Mouse (Mus musculus): Measurements from ENCODE around the gene Pdlim3. TPM values are rescaled to one million over a fixed set of nuclear protein-coding genes. Genes with fewer than 3 reads are reported as not detected.

Pdlim3 gene
- polyA plus RNA-seq, 1 experiment from 2014 or later = 21.6 TPM

- no peaks in the 10 kb centered on the region for H3K9me3 ChIP-seq
- ATAC-seq (ENCODE audit: insufficient number of reproducible peaks, insufficient read depth, low FRiP score, low TSS enrichment) = no peak
- WGBS = 82% methylated on average over 7 of the region's 7 CpGs
- no peaks in the 10 kb centered on the region for H3K27me3 ChIP-seq
- H3K4me1 ChIP-seq = no peaks in the 10 kb centered on the region
- no peak overlapping the region for H3K27ac ChIP-seq
- H3K9ac ChIP-seq = no peak overlapping the region
- no peaks in the 10 kb centered on the region for H3K36me3 ChIP-seq
- H3K4me3 ChIP-seq = no peak overlapping the region
- H3K4me2 ChIP-seq (replicated peaks) = no peak overlapping the region
Measured at GRCm38 (mm10) chr8:45905591-45906250, 20.5 kb downstream of the Pdlim3 start.

DNA sequence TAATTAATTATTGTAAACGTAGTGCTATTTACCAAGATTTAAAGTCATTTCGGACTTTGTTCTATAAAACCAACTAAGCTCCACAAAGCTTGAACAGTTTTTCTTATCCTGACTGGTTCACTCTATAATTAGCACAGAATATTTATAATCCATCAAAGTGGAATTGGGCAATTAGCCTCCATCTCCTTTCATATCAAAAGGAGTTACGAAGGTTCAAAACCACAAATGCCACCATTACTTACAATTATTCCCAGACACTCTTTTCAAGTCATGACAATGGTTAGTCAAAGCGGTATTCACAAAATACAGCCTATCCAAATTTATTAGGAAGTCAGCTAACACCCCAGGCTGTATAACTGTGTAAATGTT, 21.0 kb downstream of the Pdlim3 start:
- H3K36me3 ChIP-seq = no peaks in the 10 kb centered on the region
- 79% methylated on average over 4 of the region's 4 CpGs for WGBS
- ATAC-seq (ENCODE audit: insufficient number of reproducible peaks, insufficient read depth, low FRiP score, low TSS enrichment) = no peak

GRCm38 (mm10) chr8:45913707-45914106, 28.4 kb downstream of the Pdlim3 start:
- Histone ChIP-seq H3K4me1 (0 out of 2 replicates have a peak, but pooled peaks cover 6% of the 10 kb centered on the region), H3K36me3 (no peaks in the 10 kb centered on the region), H3K9me3 (no peaks in the 10 kb centered on the region), H3K4me3 (no peak overlapping the region), H3K9ac (no peak overlapping the region), H3K27me3 (no peaks in the 10 kb centered on the region), H3K4me2 (replicated peaks) (no peak overlapping the region), H3K27ac (no peak overlapping the region)
- whole genome bisulfite sequencing = 74% methylated on average over 11 of the region's 11 CpGs
- ATAC-seq (ENCODE audit: insufficient number of reproducible peaks, insufficient read depth, low FRiP score, low TSS enrichment) = no peak

More for the DNA sequence above, 21.0 kb downstream of the Pdlim3 start:
- Histone ChIP-seq H3K4me2 (replicated peaks) (no peak overlapping the region), H3K4me1 (no peaks in the 10 kb centered on the region), H3K4me3 (no peak overlapping the region), H3K9ac (no peak overlapping the region), H3K27me3 (no peaks in the 10 kb centered on the region), H3K27ac (no peak overlapping the region), H3K9me3 (no peaks in the 10 kb centered on the region)

GRCm38 (mm10) chr8:45916496-45916895, 31.2 kb downstream of the Pdlim3 start:
- Histone ChIP-seq H3K9me3 (no peaks in the 10 kb centered on the region), H3K27me3 (no peaks in the 10 kb centered on the region), H3K9ac (no peak overlapping the region), H3K4me3 (no peak overlapping the region), H3K27ac (0 out of 2 replicates have a peak overlapping the region, but pooled peaks have one; percentile 17), H3K4me1 (0 out of 2 replicates have a peak, but pooled peaks cover 6% of the 10 kb centered on the region), H3K36me3 (no peaks in the 10 kb centered on the region), H3K4me2 (replicated peaks) (no peak overlapping the region)
- ATAC-seq (ENCODE audit: insufficient number of reproducible peaks, insufficient read depth, low FRiP score, low TSS enrichment) = no peak
- 90% methylated on average over 3 of the region's 3 CpGs for WGBS

DNA sequence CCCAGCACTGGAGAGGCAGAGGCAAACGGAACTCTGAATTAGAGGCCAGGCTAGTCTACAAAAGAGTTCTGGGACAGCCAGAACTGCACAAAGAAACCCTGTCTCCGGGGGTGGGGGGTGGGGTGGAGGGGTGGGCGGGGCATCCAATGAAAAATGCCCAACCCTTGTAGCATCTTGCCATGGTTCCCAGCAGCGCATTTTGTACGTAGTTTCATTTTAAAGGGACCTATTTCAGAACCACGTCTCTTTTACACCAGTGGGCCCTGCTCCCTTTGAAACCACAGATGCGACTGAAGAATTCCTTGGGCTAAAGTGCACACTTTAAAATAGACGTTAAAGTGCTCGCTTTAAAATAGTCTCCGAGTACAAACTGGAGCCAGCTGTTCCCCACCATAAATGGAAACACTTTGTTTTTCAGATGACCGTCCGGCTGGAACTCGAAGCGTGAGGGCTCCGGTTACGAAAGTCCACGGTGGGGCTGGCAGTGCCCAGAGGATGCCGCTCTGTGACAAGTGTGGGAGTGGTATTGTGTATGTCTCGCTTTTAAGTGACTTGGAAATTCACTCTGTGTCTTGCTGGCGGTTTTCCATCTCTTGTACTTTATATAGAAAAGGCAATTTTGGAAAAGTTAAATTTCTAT, 31.9 kb downstream of the Pdlim3 start:
- no peaks in the 10 kb centered on the region for H3K27me3 ChIP-seq
- H3K9me3 ChIP-seq = no peaks in the 10 kb centered on the region
- ATAC-seq (ENCODE audit: insufficient number of reproducible peaks, insufficient read depth, low FRiP score, low TSS enrichment) = no peak
- H3K4me1 ChIP-seq = 0 out of 2 replicates have a peak, but pooled peaks cover 6% of the 10 kb centered on the region
- no peak overlapping the region for H3K9ac ChIP-seq
- H3K4me3 ChIP-seq = no peak overlapping the region
- H3K27ac ChIP-seq = 0 out of 2 replicates have a peak overlapping the region, but pooled peaks have one; percentile 17
- 42% methylated on average over 20 of the region's 20 CpGs for WGBS
- H3K4me2 ChIP-seq (replicated peaks) = no peak overlapping the region
- no peaks in the 10 kb centered on the region for H3K36me3 ChIP-seq

DNA sequence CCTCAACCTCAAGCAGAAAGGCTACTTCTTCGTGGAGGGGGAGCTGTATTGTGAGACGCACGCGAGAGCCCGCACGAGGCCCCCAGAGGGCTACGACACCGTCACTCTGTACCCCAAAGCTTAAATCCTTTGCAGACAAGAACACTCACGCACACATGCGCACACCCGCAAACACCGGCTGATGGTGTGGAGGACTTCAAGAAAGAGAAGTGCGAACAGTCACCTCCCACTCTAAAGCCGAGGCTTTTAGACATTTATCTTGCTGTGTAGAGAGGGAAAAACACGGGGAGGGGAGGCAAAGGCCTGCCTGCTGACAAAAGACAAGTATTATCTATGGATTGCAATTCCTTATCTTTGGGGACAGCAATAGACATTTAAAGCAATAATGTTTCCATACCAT, 33.6 kb downstream of the Pdlim3 start:
- Histone ChIP-seq H3K4me2 (replicated peaks) (no peak overlapping the region), H3K4me1 (0 out of 2 replicates have a peak, but pooled peaks cover 6% of the 10 kb centered on the region), H3K4me3 (no peak overlapping the region), H3K27ac (no peak overlapping the region), H3K9ac (no peak overlapping the region), H3K36me3 (no peaks in the 10 kb centered on the region), H3K27me3 (no peaks in the 10 kb centered on the region), H3K9me3 (no peaks in the 10 kb centered on the region)
- no peak for ATAC-seq (ENCODE audit: insufficient number of reproducible peaks, insufficient read depth, low FRiP score, low TSS enrichment)
- WGBS = 84% methylated on average over 15 of the region's 15 CpGs

GRCm38 (mm10) chr8:45920392-45920791, 35.1 kb downstream of the Pdlim3 start:
- WGBS = 93% methylated on average over 7 of the region's 7 CpGs
- 0 out of 2 replicates have a peak, but pooled peaks cover 6% of the 10 kb centered on the region for H3K4me1 ChIP-seq
- no peak for ATAC-seq (ENCODE audit: insufficient number of reproducible peaks, insufficient read depth, low FRiP score, low TSS enrichment)

GRCm38 (mm10) chr8:45922116-45922515, 36.9 kb downstream of the Pdlim3 start:
- 96% methylated on average over 7 of the region's 7 CpGs for WGBS
- H3K9me3 ChIP-seq = no peaks in the 10 kb centered on the region
- no peaks in the 10 kb centered on the region for H3K36me3 ChIP-seq
- H3K27me3 ChIP-seq = no peaks in the 10 kb centered on the region
- no peak overlapping the region for H3K9ac ChIP-seq
- no peak overlapping the region for H3K27ac ChIP-seq
- H3K4me3 ChIP-seq = no peak overlapping the region
- ATAC-seq (ENCODE audit: insufficient number of reproducible peaks, insufficient read depth, low FRiP score, low TSS enrichment) = no peak
- no peaks in the 10 kb centered on the region for H3K4me1 ChIP-seq
- H3K4me2 ChIP-seq (replicated peaks) = no peak overlapping the region

More at GRCm38 (mm10) chr8:45920392-45920791, 35.1 kb downstream of the Pdlim3 start:
- no peak overlapping the region for H3K9ac ChIP-seq
- no peak overlapping the region for H3K27ac ChIP-seq
- H3K4me2 ChIP-seq (replicated peaks) = no peak overlapping the region
- H3K9me3 ChIP-seq = no peaks in the 10 kb centered on the region
- H3K4me3 ChIP-seq = no peak overlapping the region
- H3K36me3 ChIP-seq = no peaks in the 10 kb centered on the region
- H3K27me3 ChIP-seq = no peaks in the 10 kb centered on the region

- H3K27me3 ChIP-seq = no peaks in the 10 kb centered on the region
- H3K4me3 ChIP-seq = peak within 1 kb of the TSS; percentile 33
- H3K4me2 ChIP-seq (replicated peaks) = peak within 1 kb of the TSS; percentile 45
- H3K9me3 ChIP-seq = no peaks in the 10 kb centered on the region
- no peak within 1 kb of the TSS for H3K27ac ChIP-seq
- H3K9ac ChIP-seq = no peak within 1 kb of the TSS; the same call in 1 of the 2 replicates
- peak; percentile 75 for ATAC-seq (ENCODE audit: insufficient number of reproducible peaks, insufficient read depth, low FRiP score, low TSS enrichment)
- WGBS = 5% methylated on average over 23 of the region's 23 CpGs
- H3K4me1 ChIP-seq = no peaks in the 10 kb centered on the region
- no peaks in the 10 kb centered on the region for H3K36me3 ChIP-seq
Measured at GRCm38 (mm10) chr8:45934582-45935014, 49.3 kb downstream of the Pdlim3 start, which contains the start of gene Ccdc110. Gene Ccdc110, plus strand, starts transcription at chr8:45934619.

DNA sequence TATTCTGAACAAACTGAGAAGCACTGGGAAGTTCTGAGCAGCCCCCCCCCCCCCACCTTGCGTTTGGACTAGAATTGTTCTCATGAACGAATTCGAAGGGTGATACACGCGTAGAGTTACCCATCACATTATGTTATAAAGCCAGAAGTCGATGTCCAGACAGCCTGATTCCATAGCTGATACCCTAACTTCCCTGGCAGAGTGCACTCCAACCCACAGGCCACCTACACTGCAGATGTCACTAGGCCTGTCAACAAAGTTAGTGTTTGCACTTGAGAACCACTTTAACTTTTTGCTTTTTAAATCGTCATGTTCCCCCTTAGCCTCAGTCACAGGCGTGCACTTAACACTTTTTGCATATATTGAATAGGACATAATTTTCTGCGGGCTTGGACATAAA, 51.7 kb downstream of the Pdlim3 start:
- Histone ChIP-seq H3K9ac (no peak overlapping the region), H3K4me3 (no peak overlapping the region), H3K4me2 (replicated peaks) (no peak overlapping the region), H3K36me3 (no peaks in the 10 kb centered on the region), H3K27ac (no peak overlapping the region), H3K4me1 (no peaks in the 10 kb centered on the region), H3K9me3 (no peaks in the 10 kb centered on the region), H3K27me3 (no peaks in the 10 kb centered on the region)
- no peak for ATAC-seq (ENCODE audit: insufficient number of reproducible peaks, insufficient read depth, low FRiP score, low TSS enrichment)
- 88% methylated on average over 9 of the region's 9 CpGs for WGBS

GRCm38 (mm10) chr8:45946283-45946682, 61.0 kb downstream of the Pdlim3 start:
- Histone ChIP-seq H3K27me3 (no peaks in the 10 kb centered on the region), H3K9ac (no peak overlapping the region), H3K4me2 (replicated peaks) (no peak overlapping the region), H3K4me3 (no peak overlapping the region), H3K27ac (no peak overlapping the region), H3K9me3 (no peaks in the 10 kb centered on the region), H3K36me3 (no peaks in the 10 kb centered on the region), H3K4me1 (no peaks in the 10 kb centered on the region)
- no peak for ATAC-seq (ENCODE audit: insufficient number of reproducible peaks, insufficient read depth, low FRiP score, low TSS enrichment)
- WGBS = 84% methylated on average over 4 of the region's 4 CpGs

GRCm38 (mm10) chr8:45950622-45951021, 65.4 kb downstream of the Pdlim3 start:
- no peaks in the 10 kb centered on the region for H3K4me1 ChIP-seq
- H3K4me3 ChIP-seq = no peak overlapping the region
- no peaks in the 10 kb centered on the region for H3K36me3 ChIP-seq
- no peak overlapping the region for H3K4me2 ChIP-seq (replicated peaks)
- H3K9ac ChIP-seq = no peak overlapping the region
- no peak overlapping the region for H3K27ac ChIP-seq
- no peak for ATAC-seq (ENCODE audit: insufficient number of reproducible peaks, insufficient read depth, low FRiP score, low TSS enrichment)
- H3K9me3 ChIP-seq = no peaks in the 10 kb centered on the region
- no peaks in the 10 kb centered on the region for H3K27me3 ChIP-seq
- WGBS = 56% methylated on average over 2 of the region's 2 CpGs
